Mouse (Mus musculus) R1 (cell line): ENCODE data around the gene Kcnd2.

Experiments
- DNase-seq: peaks from one replicate; pipeline ENCODE4 v3.0.0-alpha.2; 2018; ENCODE audit warnings: low read depth, low spot score

Gene Kcnd2

GRCm38 (mm10) chr6:21424202-21424785, 209.0 kb downstream of the Kcnd2 start:
- no peak for DNase-seq

GRCm38 (mm10) chr6:21431120-21431519, 215.8 kb downstream of the Kcnd2 start:
- no peak for DNase-seq

- DNase-seq: no peak
Measured at GRCm38 (mm10) chr6:21464719-21465118, 249.4 kb downstream of the Kcnd2 start.

GRCm38 (mm10) chr6:21471891-21472544, 256.7 kb downstream of the Kcnd2 start:
- DNase-seq: no peak

GRCm38 (mm10) chr6:21482714-21483113, 267.4 kb downstream of the Kcnd2 start:
- no peak for DNase-seq

- DNase-seq: no peak
Measured at GRCm38 (mm10) chr6:21488536-21488935, 273.2 kb downstream of the Kcnd2 start.

GRCm38 (mm10) chr6:21502921-21503320, 287.6 kb downstream of the Kcnd2 start:
- DNase-seq: no peak

GRCm38 (mm10) chr6:21510621-21511239, 295.4 kb downstream of the Kcnd2 start:
- DNase-seq: no peak

GRCm38 (mm10) chr6:21520351-21520750, 305.0 kb downstream of the Kcnd2 start:
- no peak for DNase-seq

- DNase-seq: no peak
Measured at GRCm38 (mm10) chr6:21527489-21528074, 312.3 kb downstream of the Kcnd2 start.

GRCm38 (mm10) chr6:21534009-21534408, 318.7 kb downstream of the Kcnd2 start:
- no peak for DNase-seq

GRCm38 (mm10) chr6:21534820-21535219, 319.5 kb downstream of the Kcnd2 start:
- DNase-seq: peak; percentile 5

- no peak for DNase-seq
Measured at GRCm38 (mm10) chr6:21551501-21551900, 336.2 kb downstream of the Kcnd2 start.

GRCm38 (mm10) chr6:21570964-21571363, 355.7 kb downstream of the Kcnd2 start:
- DNase-seq: no peak

- DNase-seq: no peak
Measured at GRCm38 (mm10) chr6:21590156-21590555, 374.9 kb downstream of the Kcnd2 start.

- DNase-seq: no peak
Measured at GRCm38 (mm10) chr6:21597424-21597823, 382.1 kb downstream of the Kcnd2 start.

- no peak for DNase-seq
Measured at GRCm38 (mm10) chr6:21609381-21610059, 394.2 kb downstream of the Kcnd2 start.

GRCm38 (mm10) chr6:21629989-21630388, 414.7 kb downstream of the Kcnd2 start:
- DNase-seq: no peak

GRCm38 (mm10) chr6:21655681-21656080, 440.4 kb downstream of the Kcnd2 start:
- no peak for DNase-seq

GRCm38 (mm10) chr6:21664135-21664534, 448.8 kb downstream of the Kcnd2 start:
- DNase-seq: no peak

- DNase-seq: no peak
Measured at GRCm38 (mm10) chr6:21664638-21665037, 449.3 kb downstream of the Kcnd2 start.

- DNase-seq: no peak
Measured at GRCm38 (mm10) chr6:21684252-21684651, 468.9 kb downstream of the Kcnd2 start.
